Mouse (Mus musculus) CH12.LX (cell line): Measurements from ENCODE around the gene Atp1b4.
"Not testable (repeated sequence)": the region's sequence is repeated elsewhere in the genome, so short reads cannot be mapped to it uniquely, and the experiment has no call there.

Experiments
- CTCF ChIP-seq, 2 experiments: IDR thresholded peaks in 1 of 2; conservative IDR thresholded peaks in 1 of 2; 2 replicates each; pipeline ENCODE4 v1.5.1; 2011 to 2012; ENCODE audit warnings: low read depth in 2 of 2, low read length in 2 of 2, improper control_type of control experiment in 1 of 2, inconsistent platforms in 1 of 2, mild to moderate bottlenecking in 1 of 2, moderate library complexity in 1 of 2
- E2F4 ChIP-seq: IDR thresholded peaks from 2 replicates; pipeline ENCODE4 v1.6.1; 2011; ENCODE audit warnings: low read depth, low read length, improper control_type of control experiment; ENCODE audit not compliant: insufficient replicate concordance
- ELF1 ChIP-seq: IDR thresholded peaks from 2 replicates; pipeline ENCODE4 v1.6.1; 2014; ENCODE audit warnings: low read depth, mild to moderate bottlenecking, inconsistent platforms, low read length, improper control_type of control experiment
- EP300 ChIP-seq: IDR thresholded peaks from 2 replicates; pipeline ENCODE4 v1.6.1; 2011; ENCODE audit warnings: low read length, improper control_type of control experiment
- MAX ChIP-seq: IDR thresholded peaks from 2 replicates; pipeline ENCODE4 v1.6.1; 2011; ENCODE audit warnings: low read length, improper control_type of control experiment
- POLR2A ChIP-seq: IDR thresholded peaks from 2 replicates; pipeline ENCODE4 v1.6.1; 2011; ENCODE audit warnings: low read depth, mild to moderate bottlenecking, improper control_type of control experiment, low read length
- TCF12 ChIP-seq: IDR thresholded peaks from 2 replicates; pipeline ENCODE4 v1.6.1; 2014; ENCODE audit warnings: low read depth, mild to moderate bottlenecking, inconsistent platforms, low read length, improper control_type of control experiment

DNA sequence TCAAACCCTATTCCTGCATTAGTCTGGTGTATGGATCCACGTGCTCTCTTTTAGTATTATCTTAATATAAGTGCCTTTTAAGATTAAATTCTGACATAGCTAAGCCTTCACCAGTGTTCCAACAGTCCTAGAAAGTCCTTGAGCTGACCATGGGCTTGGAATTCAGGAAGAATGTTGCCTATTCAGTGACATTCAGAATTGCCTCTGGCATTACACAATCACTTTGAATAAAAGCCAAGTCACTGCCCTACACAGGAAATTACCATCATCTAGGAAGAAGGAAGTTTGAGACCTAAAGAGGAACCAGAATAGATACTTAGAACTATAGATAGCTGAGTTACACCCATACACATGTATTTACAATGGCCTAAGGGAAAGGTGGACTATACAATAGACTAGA lies 48.6 kb downstream of the Atp1b4 start:
- not testable (repeated sequence) for TF ChIP-seq CTCF (conservative IDR thresholded peaks at IDR 0.05 in 1 of 2, IDR thresholded peaks at IDR 0.05 in 1 of 2; ENCODE audit: low read depth in 2 of 2, low read length in 2 of 2); POLR2A; E2F4; EP300; TCF12; MAX; ELF1
